Mouse (Mus musculus) neural tube, embryonic 14.5 days (tissue): Measurements from ENCODE around the gene Chn1. TPM values are rescaled to one million over a fixed set of nuclear protein-coding genes. Genes with fewer than 3 reads are reported as not detected.
A peak's percentile ranks its signal among the peaks of the same experiment; 100 is the strongest.

Source experiments
- ATAC-seq: fragments of 200-750 bp; cut with Nextera tagmentation; 2 replicates; pipeline ENCODE4 v1.8.0; 2017; ENCODE audit warnings: low read depth, mild to moderate bottlenecking, moderate TSS enrichment, moderate library complexity
- H3K27ac ChIP-seq: fragments of 300-500 bp; sonication (generic); 2 replicates; pipeline ENCODE4 v1.5.1; 2014; ENCODE audit warnings: low read depth, mild to moderate bottlenecking, control low read depth, low read length, moderate library complexity, mixed read lengths
- H3K27me3 ChIP-seq: fragments of 300-500 bp; sonication (generic); 2 replicates; pipeline ENCODE4 v1.6.1; 2014; ENCODE audit warnings: low read length; ENCODE audit not compliant: control insufficient read depth, insufficient read depth
- H3K36me3 ChIP-seq: fragments of 300-500 bp; sonication (generic); 2 replicates; pipeline ENCODE4 v1.6.1; 2014; ENCODE audit warnings: low read length, mixed read lengths; ENCODE audit not compliant: control insufficient read depth, insufficient read depth
- H3K4me1 ChIP-seq: fragments of 300-500 bp; sonication (generic); 2 replicates; pipeline ENCODE4 v1.6.1; 2014; ENCODE audit warnings: low read length; ENCODE audit not compliant: control insufficient read depth, insufficient read depth
- H3K4me2 ChIP-seq: fragments of 300-500 bp; sonication (generic); 2 replicates; pipeline ENCODE4 v1.6.1; 2014; ENCODE audit warnings: mild to moderate bottlenecking, low read depth, low read length, control low read depth
- H3K4me3 ChIP-seq: fragments of 300-500 bp; sonication (generic); 2 replicates; pipeline ENCODE4 v1.5.1; 2014; ENCODE audit warnings: low read depth, low read length, control low read depth, mixed read lengths
- H3K9ac ChIP-seq: fragments of 300-500 bp; sonication (generic); replicated peaks from 2 replicates; pipeline ENCODE4 v1.6.1; 2014; ENCODE audit warnings: low read depth, mild to moderate bottlenecking, control low read depth, low read length, mixed read lengths
- H3K9me3 ChIP-seq: fragments of 300-500 bp; sonication (generic); 2 replicates; pipeline ENCODE4 v1.6.1; 2016; ENCODE audit warnings: low read length; ENCODE audit not compliant: control insufficient read depth
- WGBS: fragments of 180-500 bp; shearing (Covaris S2); extraction: QIAGEN DNeasy Blood & Tissue Kit; methylation state at CpG from one replicate; pipeline ENCODE4 v1.1.7; 2014; 5-methylcytosine and 5-hydroxymethylcytosine counted together
- polyA plus RNA-seq: library from polyadenylated mRNA; unstranded; fragments of >200 nt; fragmentation: Nextera tagmentation; extraction: Ambion mirVana; gene quantifications from 2 replicates; pipeline ENCODE4 v1.2.1, GENCODE M21; 2014

The Chn1 gene
- polyA plus RNA-seq, 1 experiment from 2014 or later = 124 TPM

- Histone ChIP-seq H3K27me3 (no peaks in the 10 kb centered on the region), H3K27ac (no peak overlapping the region), H3K4me1 (0 out of 2 replicates have a peak, but pooled peaks cover 4% of the 10 kb centered on the region), H3K36me3 (no peaks in the 10 kb centered on the region), H3K9ac (no peak overlapping the region), H3K4me2 (no peak overlapping the region), H3K4me3 (no peak overlapping the region), H3K9me3 (no peaks in the 10 kb centered on the region)
- ATAC-seq = no peak
- 54% methylated on average over 9 of the region's 9 CpGs for WGBS
Observed at GRCm38 (mm10) chr2:73782371-73782905, 7.3 kb upstream of the Chn1 start.

GRCm38 (mm10) chr2:73780321-73781010 lies 5.3 kb upstream of the Chn1 start:
- Histone ChIP-seq H3K36me3 (no peaks in the 10 kb centered on the region), H3K4me1 (peaks cover 8% of the 10 kb centered on the region), H3K4me3 (no peak overlapping the region), H3K9me3 (no peaks in the 10 kb centered on the region), H3K9ac (no peak overlapping the region), H3K4me2 (no peak overlapping the region), H3K27me3 (no peaks in the 10 kb centered on the region), H3K27ac (no peak overlapping the region)
- 79% methylated on average over 14 of the region's 14 CpGs for WGBS
- no peak for ATAC-seq

- ATAC-seq = no peak
- H3K4me3 ChIP-seq = no peak overlapping the region
- no peaks in the 10 kb centered on the region for H3K27me3 ChIP-seq
- H3K27ac ChIP-seq = no peak overlapping the region
- H3K36me3 ChIP-seq = no peaks in the 10 kb centered on the region
- WGBS = 34% methylated on average over 7 of the region's 7 CpGs
- H3K9me3 ChIP-seq = no peaks in the 10 kb centered on the region
- peaks cover 8% of the 10 kb centered on the region for H3K4me1 ChIP-seq
- no peak overlapping the region for H3K4me2 ChIP-seq
- H3K9ac ChIP-seq = no peak overlapping the region
Observed at GRCm38 (mm10) chr2:73779796-73780195, 4.7 kb upstream of the Chn1 start.

- no peaks in the 10 kb centered on the region for H3K27me3 ChIP-seq
- H3K36me3 ChIP-seq = no peaks in the 10 kb centered on the region
- H3K27ac ChIP-seq = no peak overlapping the region
- H3K9ac ChIP-seq = no peak overlapping the region
- no peak overlapping the region for H3K4me3 ChIP-seq
- 66% methylated on average over 4 of the region's 4 CpGs for WGBS
- ATAC-seq = no peak
- H3K4me1 ChIP-seq = peaks cover 8% of the 10 kb centered on the region
- no peak overlapping the region for H3K4me2 ChIP-seq
- H3K9me3 ChIP-seq = no peaks in the 10 kb centered on the region
Observed at GRCm38 (mm10) chr2:73779016-73779595, 4.0 kb upstream of the Chn1 start.

- Histone ChIP-seq H3K4me1 (peaks cover 16% of the 10 kb centered on the region), H3K9ac (no peak overlapping the region), H3K4me3 (no peak overlapping the region), H3K9me3 (no peaks in the 10 kb centered on the region), H3K27ac (peak overlapping the region; percentile 39; the same call in 1 of the 2 replicates), H3K27me3 (no peaks in the 10 kb centered on the region), H3K4me2 (peak overlapping the region; percentile 61), H3K36me3 (no peaks in the 10 kb centered on the region)
- ATAC-seq = no peak
- WGBS = 40% methylated on average over 4 of the region's 4 CpGs
Observed at GRCm38 (mm10) chr2:73776936-73777335, 1.8 kb upstream of the Chn1 start.

- peak; percentile 35 for ATAC-seq
- peak overlapping the region; percentile 61 for H3K4me2 ChIP-seq
- WGBS = under 1% methylated on average over 22 of the region's 22 CpGs
- peak overlapping the region; percentile 90 for H3K27ac ChIP-seq
- no peaks in the 10 kb centered on the region for H3K27me3 ChIP-seq
- no peaks in the 10 kb centered on the region for H3K36me3 ChIP-seq
- peaks cover 16% of the 10 kb centered on the region for H3K4me1 ChIP-seq
- H3K4me3 ChIP-seq = peak overlapping the region; percentile 78
- H3K9me3 ChIP-seq = no peaks in the 10 kb centered on the region
- H3K9ac ChIP-seq = peak overlapping the region; percentile 85
Observed at GRCm38 (mm10) chr2:73775683-73776310, 651 bp upstream of the Chn1 start.

- peak overlapping the region; percentile 61 for H3K4me2 ChIP-seq
- peak overlapping the region; percentile 78 for H3K4me3 ChIP-seq
- H3K9me3 ChIP-seq = no peaks in the 10 kb centered on the region
- H3K27me3 ChIP-seq = no peaks in the 10 kb centered on the region
- 19% methylated on average over 1 of the region's 1 CpGs for WGBS
- H3K27ac ChIP-seq = no peak overlapping the region
- peaks cover 12% of the 10 kb centered on the region for H3K4me1 ChIP-seq
- H3K36me3 ChIP-seq = no peaks in the 10 kb centered on the region
- no peak overlapping the region for H3K9ac ChIP-seq
- no peak for ATAC-seq
Observed at GRCm38 (mm10) chr2:73772945-73773344, 2.2 kb downstream of the Chn1 start.

GRCm38 (mm10) chr2:73768669-73769068 lies 6.5 kb downstream of the Chn1 start:
- H3K27ac ChIP-seq = no peak overlapping the region
- WGBS = 66% methylated on average over 4 of the region's 4 CpGs

GRCm38 (mm10) chr2:73763541-73763940 lies 11.6 kb downstream of the Chn1 start:
- Histone ChIP-seq H3K4me3 (no peak overlapping the region), H3K36me3 (no peaks in the 10 kb centered on the region), H3K27ac (no peak overlapping the region), H3K4me2 (no peak overlapping the region), H3K4me1 (0 out of 2 replicates have a peak, but pooled peaks cover 3% of the 10 kb centered on the region), H3K9ac (no peak overlapping the region), H3K27me3 (no peaks in the 10 kb centered on the region), H3K9me3 (no peaks in the 10 kb centered on the region)
- no peak for ATAC-seq
- 33% methylated on average over 3 of the region's 3 CpGs for WGBS

More at GRCm38 (mm10) chr2:73768669-73769068, 6.5 kb downstream of the Chn1 start:
- Histone ChIP-seq H3K4me2 (no peak overlapping the region), H3K27me3 (no peaks in the 10 kb centered on the region), H3K4me3 (no peak overlapping the region), H3K9me3 (no peaks in the 10 kb centered on the region), H3K36me3 (no peaks in the 10 kb centered on the region), H3K4me1 (peaks cover 11% of the 10 kb centered on the region; the same call in 1 of the 2 replicates), H3K9ac (no peak overlapping the region)
- no peak for ATAC-seq
